Mouse (Mus musculus): Measurements from ENCODE around the gene Fkrp.

DNA sequence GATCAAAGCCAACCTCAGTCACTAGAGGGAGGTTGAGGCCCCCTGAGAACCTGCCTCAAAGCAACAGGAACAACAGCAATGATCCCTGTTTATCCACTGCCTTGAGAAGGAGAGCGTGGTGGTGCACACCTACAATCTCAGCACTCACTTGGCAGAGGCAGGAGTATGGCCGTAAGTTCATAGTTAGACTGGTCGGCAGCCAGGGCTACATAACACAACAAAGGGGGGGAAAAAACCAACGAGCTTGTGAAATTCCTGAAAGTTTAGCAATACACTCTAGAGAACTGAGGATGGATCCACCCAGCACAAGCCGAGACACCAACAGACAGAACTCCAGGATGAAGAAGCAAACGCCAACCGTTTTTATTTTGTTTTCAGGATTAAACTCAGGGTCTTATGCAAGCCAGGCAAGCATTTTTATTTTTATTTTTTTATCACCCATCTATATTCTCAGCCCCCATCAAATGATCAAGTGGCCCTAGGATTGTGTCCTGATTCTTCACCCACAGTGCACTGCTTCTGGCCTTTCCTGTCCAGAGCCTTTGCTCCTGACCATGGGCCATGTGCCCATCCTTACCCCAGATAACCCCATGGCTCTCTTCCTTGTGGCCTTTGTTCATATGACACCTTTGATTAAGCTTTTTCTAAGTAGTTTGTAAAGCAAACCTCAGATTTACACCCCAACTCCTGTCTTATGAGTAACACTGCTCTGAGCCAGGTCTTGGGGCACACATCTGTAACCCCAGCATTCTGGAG lies 52.9 kb downstream of the Fkrp start:
- no peak for TF ChIP-seq CTCF (IDR thresholded peaks at IDR 0.05; ENCODE audit: extremely low read depth, insufficient read length, insufficient replicate concordance, low read depth, low read length)
- no peak for TF ChIP-seq POLR2A (IDR thresholded peaks at IDR 0.05; ENCODE audit: low read depth, low read length)

All from small intestine, adult 2 months (tissue).